Mouse (Mus musculus): ENCODE results near the gene Wdfy2. TPM values are rescaled to one million over a fixed set of nuclear protein-coding genes. Genes with fewer than 3 reads are reported as not detected.

The Wdfy2 gene
- polyA plus RNA-seq, 1 experiment: 7.5 TPM

- DNase-seq (ENCODE audit: low spot score): no peak
Observed at GRCm38 (mm10) chr14:62842976-62843375, 5.5 kb downstream of the Wdfy2 start.

DNA sequence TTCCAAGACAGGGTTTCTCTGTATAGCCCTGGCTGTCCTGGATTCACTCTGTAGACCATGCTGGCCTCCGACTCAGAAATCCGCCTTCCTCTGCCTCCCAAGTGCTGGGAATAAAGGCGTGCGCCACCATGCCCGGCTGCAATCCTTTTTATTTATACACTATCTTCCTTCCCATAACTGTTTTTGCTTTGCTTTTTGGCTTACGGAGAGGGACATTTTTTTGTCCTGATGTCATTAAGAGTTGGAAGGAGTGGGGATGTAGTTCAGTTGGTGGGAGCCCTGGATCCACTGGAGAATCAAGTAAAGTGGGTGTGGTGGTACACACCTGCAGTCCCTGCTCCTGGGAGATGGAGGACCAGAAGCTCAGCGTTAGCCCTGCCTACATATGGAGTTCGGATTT is 6.7 kb downstream of the Wdfy2 start:
- DNase-seq (ENCODE audit: low spot score): no peak

- DNase-seq (ENCODE audit: low spot score): no peak
Observed at GRCm38 (mm10) chr14:62845011-62845840, 7.7 kb downstream of the Wdfy2 start.

DNA sequence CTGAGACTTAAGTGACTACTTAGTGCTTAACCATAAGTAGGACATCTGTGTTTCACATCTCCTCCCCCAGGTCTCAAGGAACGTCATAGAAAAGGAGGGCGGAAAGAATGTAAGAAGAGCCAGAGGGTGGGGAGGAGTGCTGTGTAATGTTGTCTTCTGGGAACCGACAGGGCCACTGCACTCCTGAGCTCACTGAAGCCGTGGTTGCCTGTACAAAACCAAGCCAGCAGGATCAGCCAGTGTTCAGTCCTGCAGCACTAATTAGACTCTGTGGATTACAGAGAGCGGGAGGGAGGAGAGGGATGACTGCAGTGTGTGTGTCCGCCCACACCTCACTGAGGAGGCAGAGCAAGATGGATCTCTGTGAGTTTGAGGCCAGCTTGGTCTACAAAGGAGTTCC is 13.5 kb downstream of the Wdfy2 start:
- DNase-seq (ENCODE audit: low spot score): no peak

DNA sequence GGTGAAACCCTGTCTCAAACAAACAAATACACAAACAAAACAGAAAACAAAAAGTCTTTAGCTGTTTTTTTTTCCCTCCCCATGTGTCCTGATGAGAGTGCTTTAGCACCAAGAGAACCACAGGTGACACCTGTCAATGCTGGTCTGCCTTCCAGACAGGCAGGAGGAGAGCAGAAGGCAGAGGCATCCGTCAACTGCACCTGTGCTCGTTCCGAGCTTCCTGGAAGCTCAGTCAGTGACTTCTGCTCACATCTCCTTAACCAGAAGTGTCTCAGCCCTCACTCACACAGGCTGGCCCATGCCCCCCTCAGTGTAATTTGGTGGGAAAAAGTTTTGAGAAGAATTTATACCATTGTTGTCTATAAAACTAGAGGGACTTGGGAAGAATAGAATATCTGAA is 15.4 kb downstream of the Wdfy2 start:
- no peak for DNase-seq (ENCODE audit: low spot score)

DNA sequence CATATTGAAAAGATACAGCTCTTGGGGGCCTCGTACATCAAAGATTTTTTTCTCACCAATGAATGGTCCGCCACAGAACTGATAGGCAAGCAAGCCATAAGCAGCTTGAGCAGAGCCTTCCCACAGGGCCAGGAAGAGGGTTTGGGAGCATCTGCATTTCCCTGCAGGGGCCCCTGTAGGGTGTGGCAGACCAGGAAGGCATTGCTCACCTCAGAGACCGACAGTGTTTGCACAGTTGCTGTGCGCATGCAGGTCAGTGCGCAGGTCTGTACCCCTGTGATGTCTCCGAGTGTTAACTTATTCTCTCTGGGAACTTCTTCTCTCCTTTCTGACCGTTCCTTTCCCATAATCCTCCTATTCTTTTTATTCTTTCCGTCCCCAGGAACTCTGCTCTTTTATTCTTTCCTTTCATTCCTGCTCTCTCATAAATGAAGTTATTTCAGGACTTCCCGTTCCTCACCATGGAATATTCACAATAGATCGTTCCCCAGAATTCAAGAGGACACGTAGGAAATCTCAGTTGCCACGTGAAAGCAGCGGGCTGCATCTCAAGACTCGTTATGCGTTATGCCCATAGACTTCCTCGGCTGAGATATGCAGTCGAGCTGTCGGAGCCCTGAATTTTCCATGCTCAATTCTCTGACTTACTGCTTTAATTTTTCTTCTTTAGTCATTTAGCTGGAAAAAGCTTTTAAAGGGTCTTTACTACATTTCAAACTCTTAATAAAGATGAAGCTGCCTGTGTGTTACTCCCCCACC is 17.8 kb downstream of the Wdfy2 start:
- DNase-seq (ENCODE audit: low spot score): no peak

DNA sequence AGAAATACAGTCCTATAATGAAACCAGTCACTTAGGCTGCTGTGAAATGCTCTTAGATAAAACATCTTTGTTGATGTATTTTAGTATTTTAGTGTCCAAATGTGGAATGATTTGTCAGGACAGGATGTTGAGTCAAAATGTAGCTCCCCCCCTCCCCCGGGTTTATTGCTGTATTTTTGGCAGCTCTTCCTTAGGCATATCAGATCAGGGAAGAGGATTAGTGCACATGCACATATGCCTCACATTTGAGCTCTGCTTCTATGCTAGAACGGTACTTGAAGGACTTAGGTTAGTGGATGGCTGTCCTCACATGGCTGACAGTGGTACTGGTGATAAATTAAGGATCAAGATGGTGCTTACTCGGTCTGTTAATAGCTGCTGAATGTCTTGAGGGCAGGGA is 18.4 kb downstream of the Wdfy2 start:
- no peak for DNase-seq (ENCODE audit: low spot score)

DNA sequence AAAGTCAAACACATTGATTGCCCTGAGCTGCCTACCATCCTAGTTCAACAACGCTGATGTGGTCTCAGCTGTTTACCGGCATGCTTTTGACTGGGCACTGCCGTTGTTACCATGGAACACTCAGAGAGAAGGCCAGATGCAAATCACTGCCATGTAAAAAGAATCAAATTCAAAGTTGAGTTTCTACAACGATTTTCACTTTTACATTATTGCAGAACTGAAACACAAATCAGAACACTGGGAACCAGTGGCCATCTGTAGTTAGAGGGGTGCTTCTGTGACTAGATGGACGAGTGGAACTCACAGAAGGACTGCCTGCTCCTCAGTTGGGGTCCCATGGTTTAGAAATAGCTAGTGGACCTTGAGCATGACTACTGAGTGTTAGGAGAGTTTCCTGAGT is 19.0 kb downstream of the Wdfy2 start:
- DNase-seq (ENCODE audit: low spot score): no peak

GRCm38 (mm10) chr14:62857879-62858278 is 20.4 kb downstream of the Wdfy2 start:
- no peak for DNase-seq (ENCODE audit: low spot score)

GRCm38 (mm10) chr14:62858311-62858710 is 20.8 kb downstream of the Wdfy2 start:
- DNase-seq (ENCODE audit: low spot score): no peak

GRCm38 (mm10) chr14:62862564-62862963 is 25.1 kb downstream of the Wdfy2 start:
- no peak for DNase-seq (ENCODE audit: low spot score)

DNA sequence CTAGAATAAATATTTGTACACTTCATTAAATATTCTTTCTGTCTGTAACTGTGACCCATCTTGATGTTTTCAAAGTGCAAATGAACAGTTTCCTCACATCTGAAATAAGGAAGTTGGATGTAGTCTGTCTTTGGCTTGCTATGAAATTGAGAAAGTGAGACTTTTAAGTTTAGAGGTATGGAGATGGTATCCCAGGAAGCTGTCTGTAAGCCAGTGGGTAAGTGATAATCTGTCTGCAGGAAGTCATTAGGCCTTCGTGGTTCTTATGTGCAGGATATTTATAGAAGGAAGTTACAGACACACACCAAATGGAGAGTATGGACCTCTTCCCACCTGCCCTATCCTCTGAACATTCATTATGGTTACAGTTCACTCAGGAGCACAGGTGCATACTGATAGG is 26.8 kb downstream of the Wdfy2 start:
- no peak for DNase-seq (ENCODE audit: low spot score)

DNA sequence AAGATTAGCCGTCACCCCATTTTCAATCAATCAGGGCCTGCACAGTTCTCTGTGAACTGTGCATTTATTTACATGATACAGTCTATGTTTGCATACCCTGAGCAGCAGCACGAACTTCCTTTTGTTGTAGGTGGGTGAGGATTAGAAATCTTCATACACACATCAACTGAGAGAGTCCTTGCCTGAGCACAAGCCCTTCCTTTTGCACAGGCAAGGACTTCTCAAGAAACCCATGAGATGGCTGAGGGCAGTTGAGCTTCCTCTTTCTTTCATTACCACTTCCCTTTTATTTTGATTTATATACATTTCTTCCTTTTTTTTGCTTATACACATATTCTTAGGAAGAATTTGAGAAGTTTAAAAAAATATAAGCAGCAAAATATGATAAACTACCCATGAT is 27.9 kb downstream of the Wdfy2 start:
- DNase-seq (ENCODE audit: low spot score): no peak

- no peak for DNase-seq (ENCODE audit: low spot score)
Observed at GRCm38 (mm10) chr14:62867069-62867468, 29.6 kb downstream of the Wdfy2 start.

GRCm38 (mm10) chr14:62867576-62867975 is 30.1 kb downstream of the Wdfy2 start:
- no peak for DNase-seq (ENCODE audit: low spot score)

DNA sequence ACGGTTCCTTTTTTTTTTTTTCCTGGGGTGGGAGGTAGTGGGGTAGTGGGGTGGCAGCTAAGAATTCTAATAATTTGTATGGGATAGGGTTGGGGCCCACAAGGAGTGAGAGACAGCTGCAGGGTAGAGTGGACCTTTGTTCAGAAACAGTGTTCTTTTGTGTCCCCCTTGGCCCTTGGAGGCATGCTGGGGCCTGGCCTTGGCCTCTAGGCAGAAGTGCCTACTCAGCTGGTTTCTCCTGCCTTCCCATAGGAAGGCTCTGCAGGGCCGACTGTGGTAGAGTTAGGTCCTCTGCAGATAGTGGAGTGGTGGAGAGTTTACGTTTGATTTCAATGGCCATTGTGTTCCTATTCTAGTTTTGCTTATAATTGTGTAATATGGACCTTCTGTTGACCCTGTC is 30.8 kb downstream of the Wdfy2 start:
- DNase-seq (ENCODE audit: low spot score): no peak

DNA sequence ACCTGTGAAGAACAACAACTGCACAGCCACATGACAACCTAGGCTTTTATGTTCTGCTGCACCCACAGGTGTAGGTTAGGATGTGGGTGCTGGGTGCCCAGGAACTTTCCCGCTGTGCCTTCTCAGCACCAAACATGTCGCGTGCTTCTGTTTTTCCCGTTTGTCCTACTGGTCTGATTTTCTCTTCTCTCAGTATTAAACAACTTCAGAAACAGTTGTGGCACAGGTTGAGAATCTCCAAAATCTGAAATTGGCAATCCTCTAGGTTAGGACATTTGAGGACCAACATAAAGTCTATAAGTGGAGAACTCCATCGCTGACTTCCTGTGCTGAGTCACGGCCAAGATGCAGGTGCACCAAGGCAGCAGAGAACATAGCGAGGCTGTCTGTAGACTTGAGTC is 32.8 kb downstream of the Wdfy2 start:
- no peak for DNase-seq (ENCODE audit: low spot score)

DNA sequence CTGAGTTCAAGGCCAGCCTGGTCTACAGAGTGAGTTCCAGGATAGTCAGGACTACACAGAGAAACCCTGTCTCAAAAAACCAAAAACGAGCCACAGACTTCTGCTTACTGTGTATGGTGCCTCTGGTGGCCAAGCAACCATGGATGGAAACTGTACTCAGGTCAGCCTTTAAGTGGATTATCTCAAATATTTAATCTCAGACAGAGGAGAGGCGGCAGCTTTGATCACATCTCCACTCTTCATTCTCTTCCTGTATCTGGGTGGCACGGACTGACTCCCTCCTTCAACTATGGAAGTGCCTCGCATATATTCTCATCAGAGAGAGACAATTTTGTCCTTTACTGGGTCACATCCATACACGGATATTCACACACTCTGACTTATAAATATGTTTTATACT is 34.0 kb downstream of the Wdfy2 start:
- DNase-seq (ENCODE audit: low spot score): no peak

DNA sequence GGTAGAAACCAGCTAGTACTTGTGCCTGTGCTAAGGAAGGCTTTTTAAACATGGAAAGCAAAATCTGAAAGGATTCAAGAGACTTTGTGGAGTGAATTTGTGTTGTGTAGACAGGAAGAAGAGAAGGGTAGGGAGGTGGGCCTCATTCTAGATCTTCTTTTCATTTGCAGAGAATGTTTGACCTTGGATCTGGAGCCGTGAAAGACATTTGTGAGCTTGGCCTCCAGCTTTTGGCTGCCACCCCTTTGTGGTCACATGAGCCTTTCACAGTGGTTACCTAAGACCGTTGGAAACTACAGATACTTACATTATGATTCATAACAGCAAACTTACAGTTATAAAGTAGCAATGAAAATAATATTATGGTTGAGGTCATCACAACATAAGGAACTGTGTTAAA is 34.5 kb downstream of the Wdfy2 start:
- DNase-seq (ENCODE audit: low spot score): no peak

GRCm38 (mm10) chr14:62873820-62874219 is 36.3 kb downstream of the Wdfy2 start:
- DNase-seq (ENCODE audit: low spot score): no peak

DNA sequence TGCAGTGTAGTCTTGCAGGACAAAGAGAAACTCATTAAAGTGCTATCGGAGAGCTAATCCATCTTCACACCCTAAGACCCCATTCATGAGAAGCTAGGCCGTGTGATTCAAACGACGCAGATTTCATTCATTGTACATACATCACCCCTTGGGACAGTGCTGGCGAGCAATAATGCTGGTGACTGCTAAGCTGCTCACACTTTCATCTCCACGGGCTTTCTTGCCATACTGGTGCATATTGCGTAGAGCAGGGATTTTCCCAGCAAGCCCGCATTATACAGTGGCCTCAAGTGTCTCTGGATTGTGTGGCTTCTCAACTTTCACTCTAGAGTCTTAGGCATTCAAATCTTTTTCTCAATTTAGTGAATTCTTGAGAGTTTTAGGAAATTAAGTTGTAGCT is 36.9 kb downstream of the Wdfy2 start:
- no peak for DNase-seq (ENCODE audit: low spot score)

- DNase-seq (ENCODE audit: low spot score): no peak
Observed at GRCm38 (mm10) chr14:62878076-62878475, 40.6 kb downstream of the Wdfy2 start.

Measured in urinary bladder, adult 2 months (tissue).